Mouse (Mus musculus) MN1 (cell line): ENCODE measurements around the gene Fkrp.

Experiments
- DNase-seq: peaks from one replicate; pipeline ENCODE4 v3.0.0-alpha.2; 2016; ENCODE audit warnings: low spot score

The Fkrp gene

DNA sequence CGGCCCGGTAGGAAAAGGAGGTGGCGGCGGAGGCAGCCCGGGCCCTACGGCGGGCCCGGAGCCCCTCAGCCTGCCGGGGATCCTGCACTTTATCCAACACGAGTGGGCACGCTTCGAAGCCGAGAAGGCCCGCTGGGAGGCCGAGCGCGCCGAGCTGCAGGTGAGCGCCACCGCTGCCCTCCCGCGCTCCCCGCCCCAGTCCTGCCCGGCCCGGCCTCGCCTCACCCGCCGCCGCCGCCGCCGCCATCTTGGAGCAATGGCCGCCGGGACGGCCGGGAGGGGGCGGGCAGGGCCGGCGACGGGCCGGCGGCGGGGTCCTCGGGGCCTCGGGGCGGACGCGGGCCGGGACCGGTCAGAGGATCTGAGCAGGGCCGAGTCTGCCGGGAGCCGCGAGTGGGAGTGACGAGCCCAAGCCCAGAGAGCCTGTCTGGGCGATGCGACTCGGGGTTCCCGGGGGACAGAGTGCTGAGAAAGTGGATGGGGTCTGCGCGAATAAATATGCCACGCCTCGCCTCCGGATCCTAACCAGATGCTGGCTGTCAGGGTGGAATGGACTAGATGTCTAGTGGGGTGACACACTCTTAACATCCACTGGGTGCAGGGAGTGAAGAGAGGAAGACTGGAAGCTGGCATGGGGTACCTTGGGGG, at the start of gene Fkrp:
TSS of gene Fkrp (minus strand) at position 258 of the 648 bp plus-strand sequence.
- peak; percentile 74 for DNase-seq

DNA sequence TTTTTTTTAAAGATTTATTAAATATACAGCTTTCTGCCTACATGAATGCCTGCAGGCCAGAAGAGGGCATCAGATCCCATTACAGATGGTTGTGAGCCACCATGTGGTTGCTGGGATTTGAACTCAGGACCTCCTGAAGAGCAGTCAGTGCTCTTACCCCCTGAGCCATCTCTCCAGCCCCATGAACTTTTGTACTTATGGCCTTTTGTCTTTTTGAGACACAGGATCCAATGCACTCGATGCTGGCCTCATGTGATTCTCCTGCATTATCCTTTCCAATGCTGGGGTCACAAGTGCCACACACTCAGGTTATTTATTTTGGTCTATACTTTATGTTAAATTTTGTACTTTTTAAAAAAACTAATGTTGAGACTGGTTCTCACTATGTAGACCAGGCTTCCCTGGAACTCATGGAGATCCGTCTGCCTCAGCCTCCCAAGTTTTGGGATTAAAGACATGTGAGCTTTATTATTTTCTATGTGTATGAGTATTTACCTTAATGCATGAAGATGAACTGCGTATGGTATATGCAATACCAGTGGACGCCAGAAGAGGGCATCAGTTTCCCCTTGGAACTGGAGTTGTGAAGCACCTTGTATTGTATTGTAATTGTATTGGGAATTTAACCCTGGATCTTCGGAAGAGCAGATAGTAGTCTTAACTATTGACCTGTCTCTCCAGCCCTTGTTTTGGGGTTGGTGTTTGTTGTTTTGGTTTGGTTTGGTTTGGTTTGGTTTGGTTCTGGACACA, 43.5 kb upstream of the Fkrp start:
- DNase-seq, result peak; percentile 66

DNA sequence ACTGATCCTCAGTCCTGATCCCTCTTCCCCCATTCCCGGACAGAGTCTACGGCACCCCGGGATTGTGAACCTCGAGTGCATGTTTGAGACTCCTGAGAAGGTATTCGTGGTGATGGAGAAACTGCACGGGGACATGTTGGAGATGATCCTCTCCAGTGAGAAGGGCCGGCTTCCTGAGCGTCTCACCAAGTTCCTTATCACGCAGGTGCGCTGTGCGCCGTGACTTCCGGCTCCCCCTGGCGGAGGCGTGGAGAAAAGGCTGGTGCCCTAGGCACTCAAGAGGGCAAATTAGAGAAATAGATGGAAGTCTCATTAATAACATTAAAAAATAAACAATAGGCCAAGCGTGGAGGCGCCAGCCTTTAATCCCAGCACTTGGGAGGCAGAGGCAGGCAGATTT, 41.8 kb upstream of the Fkrp start:
- no peak for DNase-seq

DNA sequence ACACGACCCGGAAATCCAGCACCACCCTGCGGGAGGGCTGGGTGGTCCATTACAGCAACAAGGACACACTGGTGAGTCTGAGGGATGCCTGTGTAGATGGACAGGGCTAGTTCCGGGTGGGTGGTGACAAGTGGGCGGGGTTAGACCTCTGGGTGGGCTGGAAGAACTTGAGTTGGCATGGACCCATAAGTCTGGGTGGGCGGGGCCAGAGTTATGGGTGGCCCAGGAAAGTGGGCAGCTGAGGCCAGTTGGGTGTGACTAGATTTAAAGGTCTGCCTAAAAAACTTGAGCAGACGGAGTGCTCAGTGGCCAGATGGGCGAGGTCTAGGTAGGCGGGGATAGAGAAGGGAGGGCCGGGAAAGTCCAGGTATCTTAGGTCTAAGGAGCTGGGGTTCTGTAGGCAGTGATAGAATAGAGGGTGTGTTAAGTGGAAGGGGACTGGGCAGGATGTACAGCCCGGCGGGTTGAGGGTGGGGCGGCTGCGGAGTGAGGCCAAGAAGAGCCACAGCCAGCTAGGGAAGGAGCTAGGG, 36.8 kb upstream of the Fkrp start:
- DNase-seq, result no peak

DNA sequence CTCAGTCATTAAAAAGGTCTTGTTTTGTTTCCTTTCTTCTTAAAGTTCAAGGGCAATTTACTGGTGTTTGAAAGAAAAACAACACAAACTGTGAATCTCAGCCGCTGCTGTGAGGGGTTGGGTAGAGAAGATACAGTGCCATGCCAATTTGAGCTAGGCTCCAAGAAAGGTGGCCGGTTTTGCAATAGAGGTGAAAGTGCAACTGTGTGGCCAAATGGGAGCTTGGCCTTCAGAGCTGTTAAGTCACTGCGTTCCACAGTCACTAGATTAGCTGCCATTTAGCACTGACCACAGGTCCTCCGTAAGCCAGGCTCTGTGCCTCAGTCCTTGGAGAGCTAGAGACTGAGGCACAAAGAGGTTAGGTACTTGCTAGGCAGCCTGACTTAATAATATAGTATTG, 35.1 kb upstream of the Fkrp start:
- no peak for DNase-seq

DNA sequence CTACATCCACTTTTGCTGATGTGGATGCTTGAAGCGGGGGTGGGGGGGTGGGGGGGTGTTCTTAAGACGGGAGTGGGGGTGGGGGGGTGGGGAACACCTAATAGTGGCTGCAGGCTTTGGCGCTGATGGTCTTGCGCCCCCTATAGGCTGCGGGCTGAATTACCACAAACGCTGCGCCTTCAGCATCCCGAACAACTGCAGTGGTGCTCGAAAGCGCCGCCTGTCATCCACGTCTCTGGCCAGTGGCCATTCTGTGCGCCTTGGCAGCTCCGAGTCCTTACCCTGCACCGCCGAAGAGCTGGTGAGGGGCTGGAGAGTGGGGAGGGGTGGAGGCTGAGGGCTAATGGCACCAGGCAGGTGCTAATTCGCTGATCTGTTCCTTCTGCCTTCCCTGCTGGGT, 32.0 kb upstream of the Fkrp start:
- no peak for DNase-seq

DNA sequence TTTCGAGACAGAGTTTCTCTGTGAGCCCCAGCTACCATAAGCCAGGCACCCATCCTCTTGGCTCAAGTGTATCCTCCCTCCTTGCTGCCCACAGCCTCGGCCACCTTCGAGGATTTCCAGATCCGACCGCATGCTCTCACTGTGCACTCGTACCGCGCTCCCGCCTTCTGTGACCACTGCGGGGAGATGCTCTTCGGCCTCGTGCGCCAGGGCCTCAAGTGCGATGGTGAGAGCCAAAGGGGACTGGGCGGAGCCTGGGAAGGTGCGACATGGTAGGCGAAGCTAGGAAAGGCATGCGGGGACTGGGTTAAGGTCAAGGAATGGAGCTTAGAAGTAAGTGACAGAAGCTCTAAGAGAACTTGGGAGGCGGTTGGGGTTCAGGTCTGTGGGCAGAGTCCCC, 31.0 kb upstream of the Fkrp start:
- no peak for DNase-seq

DNA sequence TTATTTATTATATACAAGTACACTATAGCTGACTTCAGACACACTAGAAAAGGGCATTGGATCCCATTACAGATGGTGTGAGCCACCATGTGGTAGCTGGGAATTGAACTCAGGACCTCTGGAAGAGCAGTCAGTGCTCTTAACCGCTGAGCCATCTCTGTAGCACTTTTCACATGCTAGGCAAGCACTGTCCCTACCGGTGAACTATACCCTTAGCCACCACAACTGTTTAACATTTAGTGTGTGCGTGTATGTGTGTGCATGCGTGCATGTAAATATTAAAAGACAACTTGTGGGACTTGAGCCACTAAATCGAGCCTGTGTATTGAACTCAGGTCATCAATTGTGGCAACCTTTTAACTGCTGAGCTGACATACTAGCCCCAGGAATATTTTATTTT, 30.2 kb upstream of the Fkrp start:
- no peak for DNase-seq

DNA sequence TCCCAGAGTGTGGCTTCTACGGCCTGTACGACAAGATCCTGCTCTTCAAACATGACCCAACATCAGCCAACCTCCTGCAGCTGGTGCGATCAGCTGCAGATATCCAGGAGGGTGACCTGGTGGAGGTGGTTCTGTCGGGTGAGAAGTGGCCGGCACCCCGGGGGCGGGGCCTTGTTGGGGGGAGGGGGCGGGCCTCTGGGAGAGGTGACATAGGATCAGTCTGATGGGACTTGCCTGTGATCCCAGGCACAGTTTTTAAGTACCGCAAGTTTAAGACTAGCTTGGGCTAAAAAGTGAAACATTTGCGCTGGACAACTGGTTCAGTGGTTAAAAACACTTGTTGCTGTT, 29.3 kb upstream of the Fkrp start:
- DNase-seq, result no peak

DNA sequence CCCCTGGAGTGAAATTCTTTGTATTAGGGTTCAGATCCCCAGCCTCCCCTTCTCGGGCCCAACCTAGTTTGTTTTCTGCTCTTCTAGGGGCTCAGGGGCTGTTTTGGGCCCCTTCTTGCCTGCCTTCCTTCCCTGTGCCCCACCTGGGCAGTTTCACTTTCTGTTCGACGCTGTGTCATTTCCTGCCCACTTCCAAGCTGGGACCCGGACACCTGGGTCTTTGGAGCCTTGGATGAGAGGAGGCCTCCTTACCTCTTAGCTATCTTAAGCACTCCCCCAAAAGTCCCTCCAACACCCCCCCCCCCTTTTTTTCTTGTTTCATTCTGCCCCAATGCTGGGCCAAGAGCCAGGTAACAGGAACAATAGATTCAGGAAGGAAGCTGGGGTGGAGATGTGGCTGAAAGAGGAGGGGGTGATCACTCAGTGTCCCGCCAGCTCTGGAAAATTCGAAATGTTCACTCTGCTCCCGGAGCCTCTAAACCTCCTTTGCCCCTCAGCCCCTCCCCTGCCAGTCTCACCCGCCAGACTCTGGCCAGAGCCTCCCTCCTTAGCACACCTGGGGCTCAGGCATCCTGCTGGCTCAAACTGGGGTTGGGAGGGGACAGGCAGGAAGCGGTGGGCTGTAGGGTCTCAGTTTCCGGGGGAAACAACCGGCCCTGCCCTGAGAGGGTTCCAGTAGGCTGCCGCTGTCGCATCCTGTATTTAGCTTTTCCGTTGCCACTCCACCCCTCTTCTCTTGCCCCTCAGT, 28.7 kb upstream of the Fkrp start:
- DNase-seq, result no peak

DNA sequence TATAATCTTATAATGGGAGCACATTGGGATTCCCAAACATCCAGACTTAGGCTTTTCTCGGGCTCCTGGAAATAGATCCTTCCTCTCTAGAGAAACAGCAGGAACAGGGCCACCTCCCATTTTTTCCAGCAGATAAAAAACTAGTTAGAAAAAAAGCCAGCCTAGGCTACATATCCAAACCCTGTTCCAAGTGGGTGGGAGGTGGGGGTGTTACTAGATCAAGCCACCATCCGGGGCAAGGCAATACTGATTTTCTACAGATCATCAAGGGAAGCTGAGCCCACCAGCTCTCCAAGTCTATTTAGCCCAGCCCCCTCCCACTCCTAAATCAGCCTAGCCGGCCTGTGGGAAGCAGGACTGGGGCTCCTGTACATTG, 28.2 kb upstream of the Fkrp start:
- DNase-seq, result no peak

DNA sequence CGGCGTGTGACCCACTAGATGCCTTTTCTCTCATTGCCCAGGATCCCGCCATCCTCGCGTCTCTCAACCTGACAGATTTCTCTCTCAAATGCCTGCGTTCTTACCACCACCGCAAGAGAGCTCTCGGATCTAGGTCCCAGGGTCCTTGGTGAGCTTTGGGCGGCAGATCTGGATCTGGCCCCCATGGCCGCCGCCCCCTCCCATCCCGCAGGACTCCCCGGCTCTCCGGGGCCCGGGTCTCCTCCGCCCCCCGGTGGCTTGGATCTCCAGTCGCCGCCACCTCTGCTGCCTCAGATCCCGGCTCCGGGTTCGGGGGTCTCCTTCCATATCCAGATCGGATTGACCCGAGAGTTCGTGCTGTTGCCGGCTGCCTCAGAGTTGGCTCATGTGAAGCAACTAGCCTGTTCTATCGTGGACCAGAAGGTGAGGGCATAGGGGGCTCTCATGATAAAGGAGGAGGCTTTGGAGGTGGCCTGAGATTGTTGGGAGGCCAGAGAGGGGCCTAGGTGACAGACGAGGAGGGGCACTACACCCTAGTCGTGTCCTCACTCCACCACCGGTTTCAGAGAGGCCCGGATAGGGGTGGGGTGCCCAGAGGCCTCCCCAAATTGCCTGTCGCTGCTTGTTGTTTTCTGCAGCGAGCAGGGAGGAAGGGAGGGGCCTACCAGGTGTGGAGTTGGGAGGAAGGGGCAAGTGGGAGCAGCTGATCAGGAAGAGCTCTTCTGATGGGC, 27.1 kb upstream of the Fkrp start:
- no peak for DNase-seq

DNA sequence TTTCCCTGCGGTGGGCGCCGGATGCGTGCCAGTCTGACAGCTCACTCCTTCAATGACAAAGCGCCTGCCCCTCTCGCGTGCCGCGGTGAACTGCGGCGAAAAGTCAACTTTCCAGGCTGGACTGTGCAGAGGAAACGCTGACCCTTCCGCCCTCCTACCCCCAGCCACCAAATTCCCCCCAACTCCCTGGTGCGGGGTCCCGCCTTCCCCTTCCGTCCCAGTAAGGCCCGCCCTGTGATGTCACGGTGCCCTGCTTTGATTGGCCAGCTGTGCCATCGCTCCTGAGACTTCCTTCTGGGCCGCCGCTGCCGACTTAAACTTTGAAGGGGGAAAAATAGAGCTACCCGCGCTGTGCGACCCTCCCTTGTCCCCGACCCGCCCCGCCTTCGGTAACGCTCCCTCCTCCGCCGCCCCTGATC, 26.1 kb upstream of the Fkrp start, which contains the start of gene Prkd2:
TSS of gene Prkd2 (plus strand) at position 258 of the 419 bp plus-strand sequence.
- peak; percentile 42 for DNase-seq

DNA sequence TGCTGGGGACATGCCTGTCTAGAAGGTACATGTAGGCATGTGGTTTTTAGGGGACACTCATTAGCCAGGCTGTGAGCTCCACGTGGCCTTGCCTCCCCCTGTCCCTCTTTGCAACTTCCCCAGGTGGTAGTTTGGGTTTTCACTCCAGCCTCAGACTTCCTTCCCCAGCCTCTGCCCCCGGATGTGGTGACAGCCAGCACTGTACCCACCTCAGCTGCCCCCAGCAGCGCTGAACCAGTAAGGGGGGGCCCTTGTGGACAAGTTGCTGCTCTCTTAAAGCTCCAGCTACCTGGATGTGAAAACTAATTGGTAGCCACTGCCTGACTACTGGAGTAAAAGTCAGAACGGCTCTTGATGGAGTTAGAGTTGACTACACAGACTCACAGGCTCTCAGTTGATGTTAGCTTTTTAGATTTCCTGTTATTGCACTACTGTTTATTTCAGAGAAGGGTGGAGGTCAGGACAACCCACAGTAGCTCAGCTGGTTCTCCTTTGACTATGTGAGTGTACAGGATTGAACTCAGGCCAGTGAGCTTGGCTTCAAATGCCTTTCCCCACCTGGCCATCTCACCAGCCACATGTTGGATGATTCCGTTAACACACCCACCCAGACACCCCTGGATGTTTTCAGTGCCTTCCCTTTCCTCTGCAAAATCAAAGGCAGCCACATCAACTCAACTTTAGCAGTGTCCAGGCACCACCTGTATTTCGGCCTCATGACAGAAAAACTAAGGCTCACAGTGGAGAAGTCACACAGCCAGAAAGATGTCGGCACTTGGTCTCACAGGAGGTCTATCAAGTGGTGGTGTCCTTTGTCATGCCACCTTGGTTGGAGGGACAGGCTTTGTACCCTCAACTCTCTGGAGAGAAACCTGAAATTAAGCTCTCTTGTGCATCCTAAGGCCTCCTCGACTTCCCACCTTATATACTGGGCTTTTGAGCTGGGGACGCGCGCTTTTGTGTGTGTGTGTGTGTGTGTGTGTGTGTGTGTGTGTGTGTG, 25.3 kb upstream of the Fkrp start:
- no peak for DNase-seq

DNA sequence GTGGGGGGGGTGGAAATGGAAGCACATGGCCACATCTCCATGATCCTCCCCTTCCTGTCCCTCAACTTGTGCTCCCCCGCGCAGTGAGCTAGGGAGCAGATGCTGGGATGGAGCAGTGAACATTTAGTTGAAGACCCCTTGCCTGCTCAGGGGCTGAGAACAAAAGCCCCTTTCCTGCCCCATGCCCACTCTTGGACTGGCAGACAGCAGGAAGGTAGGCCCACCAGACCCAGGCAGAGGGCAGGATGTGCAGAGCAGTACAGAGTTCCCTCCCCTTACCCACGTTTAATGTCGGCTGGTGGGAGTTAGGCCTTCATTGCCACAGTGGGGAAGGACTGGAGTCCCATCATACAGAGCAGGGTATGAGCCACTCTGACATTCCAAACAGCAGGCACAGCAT, 24.5 kb upstream of the Fkrp start:
- DNase-seq, result no peak

DNA sequence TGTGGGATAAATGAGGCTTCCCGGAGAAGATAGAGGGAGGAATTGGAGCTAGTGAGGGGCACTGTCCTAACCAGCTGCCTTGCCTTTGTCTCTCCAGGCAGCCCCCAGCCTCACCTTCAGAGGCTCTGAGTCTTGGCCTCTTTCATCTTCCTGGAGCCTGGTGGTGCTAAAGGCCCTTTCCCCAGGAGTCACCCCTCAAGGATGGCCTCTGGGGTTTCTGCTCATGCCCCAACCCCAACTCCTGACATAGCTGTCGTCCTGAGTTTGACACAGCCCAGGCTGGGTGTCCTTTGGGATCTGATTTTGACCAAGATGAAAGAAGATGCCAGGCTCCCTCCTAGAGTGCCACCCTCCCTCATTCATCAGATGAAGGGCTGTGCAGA, 23.6 kb upstream of the Fkrp start:
- DNase-seq, result no peak

DNA sequence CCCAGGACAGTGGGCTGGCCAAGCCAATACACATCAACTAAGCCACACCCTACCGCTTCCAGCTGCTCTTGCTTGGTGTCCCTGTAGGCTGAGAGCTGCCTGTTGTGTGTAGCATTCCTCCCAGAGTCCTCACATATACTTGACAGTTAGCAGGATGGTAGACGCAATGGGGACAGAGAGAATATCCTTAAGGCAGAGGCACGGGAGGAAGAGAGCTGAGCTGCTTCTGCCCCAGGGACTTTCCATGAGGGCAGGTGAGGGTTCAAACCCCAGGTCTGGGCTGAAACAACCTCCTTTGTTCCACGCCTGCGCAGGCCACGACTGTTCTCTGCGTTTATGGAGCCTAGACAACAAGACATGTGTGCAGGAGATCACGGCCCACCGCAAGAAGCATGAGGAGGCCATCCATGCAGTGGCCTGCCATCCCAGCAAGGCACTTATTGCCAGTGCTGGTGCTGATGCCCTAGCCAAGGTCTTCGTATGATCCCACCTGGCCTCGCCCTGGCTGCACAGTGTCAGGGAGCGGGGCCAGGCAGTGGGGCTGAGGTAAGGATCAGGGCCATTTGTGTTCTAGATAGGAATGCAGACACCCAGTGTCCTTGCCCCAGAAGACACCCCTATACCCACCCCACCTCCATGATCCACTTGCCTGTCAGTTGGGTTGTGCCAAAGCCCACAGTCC, 23.0 kb upstream of the Fkrp start:
- no peak for DNase-seq

DNA sequence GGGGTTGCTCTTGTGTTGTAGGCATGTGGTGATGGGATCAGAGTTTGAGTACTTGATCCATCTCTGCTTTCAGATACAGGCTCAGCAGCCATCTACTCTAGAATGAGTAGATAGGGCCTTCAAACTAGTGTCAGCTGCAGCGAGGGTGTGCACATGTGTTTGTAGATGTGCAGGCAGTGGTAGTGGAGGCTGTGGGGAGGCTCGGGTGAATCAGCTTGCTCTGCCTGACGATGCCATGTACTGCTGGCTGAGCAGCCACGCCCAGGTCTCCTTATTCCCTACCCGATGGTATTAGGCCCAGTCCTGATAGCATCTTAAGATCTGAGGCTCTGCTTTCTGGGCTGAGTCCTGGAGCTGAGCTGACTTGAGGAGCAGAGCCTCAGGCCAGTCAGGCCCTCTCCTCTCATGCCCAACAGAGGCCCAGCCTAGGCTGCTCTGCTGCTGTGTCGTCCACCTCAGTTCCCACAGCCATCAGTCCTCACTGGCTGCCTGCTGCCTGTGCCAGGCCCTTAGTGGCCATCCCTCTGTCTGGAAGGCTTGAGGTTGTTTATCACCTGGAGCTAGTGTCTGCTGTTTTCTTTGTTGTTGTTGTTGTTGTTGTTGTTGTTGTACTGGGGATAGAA, 22.4 kb upstream of the Fkrp start:
- peak; percentile 80 for DNase-seq

DNA sequence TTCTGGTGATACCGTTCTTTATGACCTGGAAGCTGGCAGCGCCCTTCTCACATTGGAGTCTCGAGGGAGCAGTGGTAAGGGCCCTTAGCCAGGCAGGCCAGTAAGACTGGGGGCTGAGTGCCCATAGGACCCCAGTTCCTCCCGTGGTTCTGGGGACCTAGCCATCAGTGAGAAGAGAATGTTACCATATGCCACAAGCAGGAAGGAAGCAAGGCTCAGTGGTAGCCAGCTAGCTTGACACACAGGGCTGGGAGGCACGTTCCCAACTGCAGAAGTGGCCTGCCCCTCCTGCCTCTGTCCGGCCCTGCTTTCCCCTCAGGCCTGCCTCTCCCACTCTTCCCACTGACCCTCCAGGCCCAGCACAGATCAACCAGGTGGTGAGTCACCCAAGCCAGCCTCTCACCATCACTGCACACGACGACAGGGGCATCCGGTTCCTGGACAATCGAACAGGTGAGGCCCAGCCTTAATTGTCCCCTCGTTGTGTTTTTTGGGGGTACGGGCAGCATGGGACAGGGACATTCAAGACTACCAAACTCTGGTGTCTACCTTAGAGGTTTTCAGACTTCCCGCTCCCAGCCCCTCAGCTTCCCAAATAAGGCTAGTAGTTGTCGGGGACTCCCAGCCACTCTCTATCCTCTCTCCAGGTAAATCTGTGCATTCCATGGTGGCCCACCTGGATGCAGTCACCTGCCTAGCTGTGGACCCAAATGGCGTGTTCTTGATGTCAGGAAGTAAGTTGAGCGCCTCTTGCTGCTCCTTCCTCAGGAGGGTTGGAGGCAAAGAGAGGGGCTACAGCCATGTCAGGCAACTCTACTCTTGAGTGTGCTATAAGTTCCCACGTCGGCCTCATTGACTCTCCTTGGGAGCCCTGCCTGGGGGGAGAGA, 21.6 kb upstream of the Fkrp start:
- DNase-seq, result no peak
